Mouse (Mus musculus): Measurements from ENCODE around the gene Ncoa1.

GRCm38 (mm10) chr12:4508182-4508581 lies 31.2 kb upstream of the Ncoa1 start:
- TF ChIP-seq CTCF (IDR thresholded peaks at IDR 0.05; ENCODE audit: low read depth, low read length) (no peak), POLR2A (IDR thresholded peaks at IDR 0.05; ENCODE audit: borderline replicate concordance, low read depth, low read length) (no peak)
